Mouse (Mus musculus) heart, postnatal 0 days (tissue): ENCODE measurements around the gene Zfp764.

Experiments used
- CTCF ChIP-seq: IDR thresholded peaks from 2 replicates; pipeline ENCODE4 v1.5.1; 2016; ENCODE audit warnings: antibody characterized with exemption, control low read depth, low read depth
- EP300 ChIP-seq: IDR thresholded peaks from 2 replicates; pipeline ENCODE4 v1.6.1; 2016; ENCODE audit warnings: antibody characterized with exemption, low read depth

DNA sequence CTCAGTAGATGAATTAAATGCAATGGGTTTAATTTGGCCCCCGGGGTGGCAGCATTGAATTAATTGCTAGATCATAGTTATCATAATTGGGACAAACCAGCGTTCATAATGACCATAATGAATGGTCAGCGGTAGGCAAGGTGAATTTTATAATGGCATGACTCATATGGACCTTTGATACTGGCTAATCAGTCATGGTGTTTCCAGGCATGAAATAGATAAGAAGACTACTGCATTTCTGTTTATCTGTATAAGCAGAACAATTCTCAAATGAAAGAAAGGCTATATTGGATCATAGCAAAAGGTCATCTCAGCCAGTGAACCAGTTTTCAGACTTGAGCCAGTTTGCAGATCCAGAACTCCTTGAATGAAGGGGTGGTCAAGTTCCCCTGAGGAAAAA lies 6.3 kb downstream of the Zfp764 start:
- TF ChIP-seq EP300 (no peak), CTCF (no peak)
